Mouse (Mus musculus) intestine, embryonic 15.5 days (tissue): ENCODE measurements around the gene Rfng. TPM values are rescaled to one million over a fixed set of nuclear protein-coding genes. Genes with fewer than 3 reads are reported as not detected.

Experiments used
- ATAC-seq: fragments of 200-750 bp; cut with Nextera tagmentation; 2 replicates; pipeline ENCODE4 v1.8.0; 2017; ENCODE audit warnings: moderate TSS enrichment, moderate library complexity
- H3K27ac ChIP-seq: fragments of 300-500 bp; sonication (generic); 2 replicates; pipeline ENCODE4 v1.5.1; 2015; ENCODE audit warnings: mild to moderate bottlenecking, inconsistent platforms
- H3K27me3 ChIP-seq: fragments of 300-500 bp; sonication (generic); replicated peaks from 2 replicates; pipeline ENCODE4 v1.6.1; 2015; ENCODE audit warnings: inconsistent platforms
- H3K36me3 ChIP-seq: fragments of 300-500 bp; sonication (generic); 2 replicates; pipeline ENCODE4 v1.6.1; 2015; ENCODE audit warnings: inconsistent platforms
- H3K4me1 ChIP-seq: fragments of 300-500 bp; sonication (generic); replicated peaks from 2 replicates; pipeline ENCODE4 v1.6.1; 2015; ENCODE audit warnings: inconsistent platforms
- H3K4me2 ChIP-seq: fragments of 300-500 bp; sonication (generic); replicated peaks from 2 replicates; pipeline ENCODE4 v1.6.1; 2015; ENCODE audit warnings: mild to moderate bottlenecking, inconsistent platforms
- H3K4me3 ChIP-seq: fragments of 300-500 bp; sonication (generic); replicated peaks from 2 replicates; pipeline ENCODE4 v1.5.1; 2015; ENCODE audit warnings: inconsistent platforms
- H3K9ac ChIP-seq: fragments of 300-500 bp; sonication (generic); 2 replicates; pipeline ENCODE4 v1.6.1; 2015; ENCODE audit warnings: inconsistent platforms
- H3K9me3 ChIP-seq: fragments of 300-500 bp; sonication (generic); 2 replicates; pipeline ENCODE4 v1.6.1; 2016; ENCODE audit warnings: inconsistent platforms
- WGBS: fragments of 180-500 bp; shearing (Covaris S2); methylation state at CpG from one replicate; pipeline ENCODE4 v1.1.7; 2015; 5-methylcytosine and 5-hydroxymethylcytosine counted together
- polyA plus RNA-seq: library from polyadenylated mRNA; unstranded; fragments of >200 nt; fragmentation: Nextera tagmentation; extraction: Ambion mirVana; gene quantifications from 2 replicates; pipeline ENCODE4 v1.2.1, GENCODE M21; 2015

Gene Rfng
- polyA plus RNA-seq, 1 experiment from 2014 or later: 33.1 TPM

GRCm38 (mm10) chr11:120823551-120823947 is 39.5 kb upstream of the Rfng start:
- Histone ChIP-seq H3K27ac (peak overlapping the region; percentile 95), H3K4me2 (peak overlapping the region; percentile 83), H3K36me3 (peaks cover 31% of the 10 kb centered on the region), H3K9ac (peak overlapping the region; percentile 98), H3K27me3 (no peaks in the 10 kb centered on the region), H3K4me3 (peak overlapping the region; percentile 92), H3K9me3 (no peaks in the 10 kb centered on the region), H3K4me1 (peaks cover 35% of the 10 kb centered on the region)
- under 1% methylated on average over 40 of the region's 40 CpGs for WGBS
- ATAC-seq: peak; percentile 64

GRCm38 (mm10) chr11:120822831-120823550 is 39.0 kb upstream of the Rfng start:
- Histone ChIP-seq H3K27ac (peak overlapping the region; percentile 95), H3K27me3 (no peaks in the 10 kb centered on the region), H3K9me3 (no peaks in the 10 kb centered on the region), H3K4me3 (peak overlapping the region; percentile 92), H3K4me2 (peak overlapping the region; percentile 83), H3K9ac (peak overlapping the region; percentile 98), H3K4me1 (peaks cover 35% of the 10 kb centered on the region), H3K36me3 (peaks cover 37% of the 10 kb centered on the region)
- ATAC-seq: no peak
- under 1% methylated on average over 14 of the region's 14 CpGs for WGBS

DNA sequence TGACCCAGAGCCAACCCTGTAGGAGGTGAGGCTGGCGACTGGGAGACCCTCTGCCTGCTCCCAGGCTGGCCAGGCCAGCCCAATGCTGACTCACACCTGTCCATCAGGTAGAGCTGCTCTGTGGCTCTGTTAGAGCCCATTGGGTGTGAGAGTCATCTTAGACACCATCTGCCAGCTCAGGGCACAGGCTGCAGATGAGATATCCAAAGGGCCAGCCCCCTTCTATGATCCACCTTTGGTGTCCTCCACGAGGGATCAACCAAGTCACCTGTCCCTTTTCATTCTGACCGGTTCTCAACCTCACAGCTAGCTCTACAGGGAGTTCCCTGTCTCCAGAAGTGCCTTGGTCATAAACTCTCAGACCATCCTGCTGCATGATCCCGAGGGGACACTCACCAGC is 38.3 kb upstream of the Rfng start:
- Histone ChIP-seq H3K27me3 (no peaks in the 10 kb centered on the region), H3K9me3 (no peaks in the 10 kb centered on the region), H3K9ac (peak overlapping the region; percentile 98), H3K36me3 (peaks cover 44% of the 10 kb centered on the region), H3K4me2 (peak overlapping the region; percentile 83), H3K4me3 (peak overlapping the region; percentile 92), H3K27ac (0 out of 2 replicates have a peak overlapping the region, but pooled peaks have one; percentile 4), H3K4me1 (peaks cover 35% of the 10 kb centered on the region)
- no peak for ATAC-seq
- 31% methylated on average over 4 of the region's 4 CpGs for whole genome bisulfite sequencing

DNA sequence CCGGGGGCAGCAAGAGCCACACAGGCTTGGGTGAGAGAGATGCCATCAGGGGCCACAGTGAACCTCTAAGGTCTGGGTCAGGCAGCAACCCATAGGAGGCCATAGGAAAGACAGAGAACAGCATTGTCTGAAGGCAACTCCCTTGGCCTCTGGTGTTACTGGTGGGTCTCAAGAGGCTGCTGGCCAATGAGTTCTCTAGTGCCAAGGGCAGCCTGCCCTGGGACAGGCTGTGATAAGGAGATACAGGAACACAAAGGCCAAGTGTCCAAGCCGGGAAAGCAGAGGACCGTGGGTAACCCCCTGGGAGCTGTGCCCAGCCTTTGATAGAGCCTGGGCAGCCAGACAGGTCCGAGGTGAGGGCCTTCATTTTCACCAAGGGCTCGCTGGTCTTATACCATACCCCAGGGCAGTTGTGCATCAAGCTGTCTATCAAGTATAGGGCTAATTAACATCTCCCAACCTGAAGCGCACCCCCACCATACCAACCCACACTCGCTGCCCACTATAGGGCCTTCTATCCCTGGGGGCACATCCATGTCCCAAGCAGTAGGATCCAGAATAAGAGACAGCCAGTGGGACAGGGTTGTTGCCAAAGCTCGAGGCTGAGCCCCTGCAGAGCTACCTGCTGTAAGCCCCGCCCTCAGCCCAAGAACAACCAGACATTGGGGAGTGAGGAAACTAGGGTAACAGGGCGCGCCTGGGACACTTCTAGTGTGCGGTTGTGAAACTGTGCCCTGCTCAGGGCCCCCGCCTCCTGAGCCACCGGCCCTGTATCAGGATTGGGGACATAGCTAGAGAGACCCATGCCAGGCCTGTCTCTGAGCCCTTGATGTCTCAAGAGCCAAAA is 37.3 kb upstream of the Rfng start:
- Histone ChIP-seq H3K9me3 (no peaks in the 10 kb centered on the region), H3K4me1 (peaks cover 35% of the 10 kb centered on the region), H3K4me3 (peak overlapping the region; percentile 92), H3K9ac (peak overlapping the region; percentile 98; the same call in 1 of the 2 replicates), H3K4me2 (peak overlapping the region; percentile 83), H3K27me3 (no peaks in the 10 kb centered on the region), H3K36me3 (peaks cover 54% of the 10 kb centered on the region), H3K27ac (no peak overlapping the region)
- WGBS: 65% methylated on average over 14 of the region's 14 CpGs
- ATAC-seq: no peak

GRCm38 (mm10) chr11:120820546-120820945 is 36.5 kb upstream of the Rfng start:
- H3K4me3 ChIP-seq: no peak overlapping the region
- H3K36me3 ChIP-seq: peaks cover 61% of the 10 kb centered on the region
- H3K9me3 ChIP-seq: no peaks in the 10 kb centered on the region
- 0 out of 2 replicates have a peak overlapping the region, but pooled peaks have one; percentile 83 for H3K4me2 ChIP-seq
- WGBS: 90% methylated on average over 14 of the region's 14 CpGs
- no peak for ATAC-seq
- H3K9ac ChIP-seq: no peak overlapping the region
- H3K27me3 ChIP-seq: no peaks in the 10 kb centered on the region
- H3K4me1 ChIP-seq: peaks cover 30% of the 10 kb centered on the region
- H3K27ac ChIP-seq: no peak overlapping the region

GRCm38 (mm10) chr11:120819556-120819955 is 35.5 kb upstream of the Rfng start:
- Histone ChIP-seq H3K9ac (no peak overlapping the region), H3K4me2 (no peak overlapping the region), H3K27me3 (no peaks in the 10 kb centered on the region), H3K4me3 (no peak overlapping the region), H3K27ac (no peak overlapping the region), H3K36me3 (peaks cover 71% of the 10 kb centered on the region), H3K9me3 (no peaks in the 10 kb centered on the region), H3K4me1 (peaks cover 23% of the 10 kb centered on the region)
- no peak for ATAC-seq
- WGBS: 92% methylated on average over 6 of the region's 6 CpGs

GRCm38 (mm10) chr11:120818251-120818650 is 34.2 kb upstream of the Rfng start:
- WGBS: 97% methylated on average over 13 of the region's 13 CpGs
- H3K27ac ChIP-seq: no peak overlapping the region
- ATAC-seq: no peak

GRCm38 (mm10) chr11:120817358-120817757 is 33.4 kb upstream of the Rfng start:
- Histone ChIP-seq H3K4me1 (peaks cover 17% of the 10 kb centered on the region), H3K36me3 (peaks cover 93% of the 10 kb centered on the region), H3K4me2 (no peak overlapping the region), H3K27ac (no peak overlapping the region), H3K9me3 (no peaks in the 10 kb centered on the region), H3K27me3 (no peaks in the 10 kb centered on the region), H3K4me3 (no peak overlapping the region), H3K9ac (no peak overlapping the region)
- no peak for ATAC-seq
- 87% methylated on average over 6 of the region's 6 CpGs for WGBS

More at GRCm38 (mm10) chr11:120818251-120818650, 34.2 kb upstream of the Rfng start:
- Histone ChIP-seq H3K9ac (no peak overlapping the region), H3K4me3 (no peak overlapping the region), H3K4me1 (peaks cover 23% of the 10 kb centered on the region), H3K9me3 (no peaks in the 10 kb centered on the region), H3K36me3 (peaks cover 84% of the 10 kb centered on the region), H3K27me3 (no peaks in the 10 kb centered on the region), H3K4me2 (no peak overlapping the region)

DNA sequence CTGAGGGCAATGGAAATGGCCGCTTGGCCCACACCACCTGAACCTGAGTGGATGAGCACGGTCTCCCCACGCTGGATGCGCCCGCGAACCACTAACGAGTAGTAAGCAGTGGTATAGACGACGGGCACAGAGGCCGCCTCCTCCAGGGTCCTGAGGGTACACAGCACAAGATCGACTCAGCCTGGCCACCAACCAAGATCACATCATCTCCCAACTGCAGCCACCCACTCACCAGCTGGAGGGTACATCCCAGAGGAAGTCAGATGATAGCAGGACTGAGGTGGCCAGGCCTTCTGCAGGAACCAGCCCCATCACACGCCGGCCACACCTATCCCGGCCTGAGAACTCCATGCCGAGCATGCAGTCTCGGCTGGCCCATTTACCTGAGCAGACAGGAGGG is 28.1 kb upstream of the Rfng start:
- no peak for ATAC-seq
- no peak overlapping the region for H3K4me2 ChIP-seq
- H3K4me3 ChIP-seq: no peak overlapping the region
- H3K36me3 ChIP-seq: peaks cover 99% of the 10 kb centered on the region
- no peaks in the 10 kb centered on the region for H3K9me3 ChIP-seq
- H3K27me3 ChIP-seq: no peaks in the 10 kb centered on the region
- H3K27ac ChIP-seq: no peak overlapping the region
- 95% methylated on average over 16 of the region's 16 CpGs for WGBS
- no peak overlapping the region for H3K9ac ChIP-seq
- H3K4me1 ChIP-seq: no peaks in the 10 kb centered on the region

DNA sequence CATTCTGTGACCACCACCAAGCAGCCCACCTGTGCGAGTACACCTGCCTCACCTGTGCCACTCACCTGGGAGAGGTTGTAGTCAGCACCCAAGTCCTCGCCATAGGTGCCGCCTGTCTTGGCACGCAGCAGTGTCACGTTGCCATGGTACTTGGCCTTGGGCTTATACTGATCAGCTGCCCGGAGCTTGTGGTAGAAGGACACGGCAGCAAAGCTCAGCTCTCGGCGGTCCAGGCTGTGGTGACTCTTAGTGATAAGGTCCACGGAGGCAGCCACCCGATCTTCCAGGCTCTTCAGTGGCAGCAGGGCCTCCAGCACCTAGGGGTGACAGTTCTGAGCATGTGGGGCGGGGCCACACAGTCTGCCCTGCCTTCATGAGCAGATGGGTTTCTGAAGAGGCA is 24.0 kb upstream of the Rfng start:
- Histone ChIP-seq H3K4me1 (no peaks in the 10 kb centered on the region; the same call in 1 of the 2 replicates), H3K9ac (no peak overlapping the region), H3K9me3 (no peaks in the 10 kb centered on the region), H3K4me2 (no peak overlapping the region), H3K4me3 (no peak overlapping the region), H3K27ac (no peak overlapping the region), H3K36me3 (peaks cover 66% of the 10 kb centered on the region), H3K27me3 (no peaks in the 10 kb centered on the region)
- WGBS: 89% methylated on average over 12 of the region's 12 CpGs
- ATAC-seq: no peak

DNA sequence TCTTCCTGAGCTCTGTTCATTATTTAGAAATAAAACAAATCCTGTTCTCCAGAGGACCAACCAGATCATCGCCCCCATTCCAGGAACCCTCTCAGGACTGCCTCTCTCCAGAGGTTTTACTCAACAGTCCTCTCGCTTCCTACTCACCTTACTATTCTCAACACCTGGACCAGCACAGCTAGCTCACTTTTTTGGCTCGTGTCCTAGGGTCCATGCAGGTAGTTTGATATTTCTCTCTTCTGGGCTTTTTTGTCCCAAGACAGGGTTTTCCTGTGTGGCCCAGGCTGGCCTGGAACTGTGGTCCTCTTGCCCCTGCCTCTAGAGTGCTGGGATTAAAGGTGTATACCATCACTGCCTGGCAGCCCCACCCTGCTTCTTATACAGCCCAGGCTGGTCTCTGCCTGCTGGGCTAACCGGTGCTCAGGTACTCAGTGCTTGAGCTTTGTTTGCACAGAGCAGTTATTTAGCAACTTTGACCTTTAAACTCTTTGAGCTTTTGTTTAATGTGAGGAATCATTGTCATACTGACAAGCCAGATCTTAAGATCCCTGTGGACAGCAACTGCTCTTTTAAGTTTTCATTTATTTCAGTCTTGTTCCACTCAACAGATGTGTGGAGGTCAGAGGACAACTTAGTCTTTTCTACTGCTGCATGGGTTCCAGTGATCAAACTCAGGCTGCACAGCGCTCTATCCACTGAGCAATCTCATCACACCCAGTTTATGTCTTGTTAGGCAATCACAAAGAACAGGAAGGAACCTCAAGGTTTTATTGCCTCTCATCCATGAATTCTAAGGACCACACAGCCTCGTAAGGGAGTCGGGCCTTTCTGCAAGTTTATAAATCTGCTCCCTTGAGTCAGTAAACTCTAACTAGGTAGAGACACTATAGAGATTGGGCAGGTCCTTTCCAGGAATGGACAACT is 21.6 kb upstream of the Rfng start:
- WGBS: 60% methylated on average over 7 of the region's 7 CpGs
- no peaks in the 10 kb centered on the region; the same call in 1 of the 2 replicates for H3K4me1 ChIP-seq
- no peaks in the 10 kb centered on the region for H3K9me3 ChIP-seq
- H3K9ac ChIP-seq: no peak overlapping the region
- H3K27me3 ChIP-seq: no peaks in the 10 kb centered on the region
- no peak overlapping the region for H3K4me2 ChIP-seq
- H3K27ac ChIP-seq: no peak overlapping the region; the same call in 1 of the 2 replicates
- ATAC-seq: peak; percentile 88
- no peak overlapping the region for H3K4me3 ChIP-seq
- peaks cover 43% of the 10 kb centered on the region for H3K36me3 ChIP-seq
